Mouse (Mus musculus): Measurements from ENCODE around the gene Rgs18. TPM values are rescaled to one million over a fixed set of nuclear protein-coding genes. Genes with fewer than 3 reads are reported as not detected.

Rgs18 gene
- 23.4 and 29.0 TPM in 2 replicates for polyA plus RNA-seq (2016; fragmentation: Nextera tagmentation; extraction: Ambion mirVana)

- H3K4me2 ChIP-seq, result peak within 1 kb of the TSS; percentile 46
- H3K27me3 ChIP-seq (replicated peaks), result no peaks in the 10 kb centered on the region
- 0 out of 2 replicates have a peak, but pooled peaks cover 5% of the 10 kb centered on the region for H3K4me1 ChIP-seq
- peak within 1 kb of the TSS; percentile 29 for H3K4me3 ChIP-seq
- H3K27ac ChIP-seq, result peak within 1 kb of the TSS; percentile 64; the same call in 1 of the 2 replicates
- H3K36me3 ChIP-seq, result no peaks in the 10 kb centered on the region
- no peaks in the 10 kb centered on the region for H3K9me3 ChIP-seq (replicated peaks)
- H3K9ac ChIP-seq, result no peak within 1 kb of the TSS; the same call in 1 of the 2 replicates
- 17% methylated on average over 5 of the region's 5 CpGs for WGBS (ENCODE audit: insufficient replicate concordance)
- ATAC-seq, result peak; percentile 87
Measured at GRCm38 (mm10) chr1:144775331-144775730, at the start of gene Rgs18. Gene Rgs18, minus strand, starts transcription at chr1:144775435.

DNA sequence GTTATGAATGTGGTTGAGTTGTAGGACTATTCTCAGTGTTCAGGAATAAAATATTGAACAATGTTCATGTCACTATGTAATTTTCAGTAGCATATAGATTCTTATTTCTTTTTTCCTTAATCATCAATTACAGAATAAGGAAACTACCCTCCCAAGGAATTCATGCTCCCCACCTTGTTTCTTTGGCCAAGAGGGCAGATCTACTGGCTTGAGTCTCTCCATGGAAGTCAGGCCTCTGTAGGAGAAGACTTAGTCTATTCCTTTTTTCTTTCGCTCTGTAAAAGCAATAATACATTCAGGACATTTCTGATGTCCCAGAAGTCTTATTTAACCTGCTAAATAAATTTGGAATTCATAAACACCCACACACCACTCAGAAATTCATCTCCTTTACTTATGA, 841 bp downstream of the Rgs18 start:
- Histone ChIP-seq H3K4me1 (0 out of 2 replicates have a peak, but pooled peaks cover 5% of the 10 kb centered on the region), H3K36me3 (no peaks in the 10 kb centered on the region), H3K4me3 (no peak overlapping the region; the same call in 1 of the 2 replicates), H3K27me3 (replicated peaks) (no peaks in the 10 kb centered on the region), H3K4me2 (peak overlapping the region; percentile 32), H3K27ac (no peak overlapping the region), H3K9ac (no peak overlapping the region), H3K9me3 (replicated peaks) (no peaks in the 10 kb centered on the region)
- no peak for ATAC-seq
- 39% methylated on average over 1 of the region's 1 CpGs for WGBS (ENCODE audit: insufficient replicate concordance)

DNA sequence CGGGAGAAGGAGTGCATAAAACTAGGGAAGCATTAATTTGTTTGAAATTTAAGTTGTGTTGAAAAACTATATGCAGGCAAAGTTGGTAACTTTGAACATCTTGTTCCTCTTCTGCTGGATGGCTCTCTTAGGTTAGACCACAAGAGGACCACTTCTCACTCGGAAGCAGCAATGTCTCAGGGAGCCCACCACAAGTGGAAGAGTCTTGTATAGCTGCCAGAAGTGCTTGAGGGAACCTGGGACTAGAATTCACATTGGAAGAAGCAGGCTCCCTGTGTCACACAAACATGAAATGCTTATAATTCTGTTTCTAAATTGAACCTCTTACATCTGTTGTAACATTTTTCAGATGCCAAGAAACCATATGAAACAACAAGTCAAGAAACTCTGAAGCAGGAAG, 9.0 kb downstream of the Rgs18 start:
- 29% methylated on average over 2 of the region's 2 CpGs for WGBS (ENCODE audit: insufficient replicate concordance)
- Histone ChIP-seq H3K27ac (no peak overlapping the region), H3K4me2 (no peak overlapping the region), H3K4me3 (no peak overlapping the region), H3K9ac (no peak overlapping the region), H3K4me1 (no peaks in the 10 kb centered on the region), H3K36me3 (no peaks in the 10 kb centered on the region), H3K9me3 (replicated peaks) (no peaks in the 10 kb centered on the region), H3K27me3 (replicated peaks) (no peaks in the 10 kb centered on the region)
- no peak for ATAC-seq

GRCm38 (mm10) chr1:144760792-144761191, 14.4 kb downstream of the Rgs18 start:
- no peak for ATAC-seq
- Histone ChIP-seq H3K27me3 (replicated peaks) (no peaks in the 10 kb centered on the region), H3K9me3 (replicated peaks) (no peaks in the 10 kb centered on the region), H3K4me1 (no peaks in the 10 kb centered on the region), H3K4me3 (no peak overlapping the region), H3K36me3 (no peaks in the 10 kb centered on the region), H3K4me2 (no peak overlapping the region), H3K27ac (no peak overlapping the region), H3K9ac (no peak overlapping the region)
- 79% methylated on average over 3 of the region's 3 CpGs for WGBS (ENCODE audit: insufficient replicate concordance)

DNA sequence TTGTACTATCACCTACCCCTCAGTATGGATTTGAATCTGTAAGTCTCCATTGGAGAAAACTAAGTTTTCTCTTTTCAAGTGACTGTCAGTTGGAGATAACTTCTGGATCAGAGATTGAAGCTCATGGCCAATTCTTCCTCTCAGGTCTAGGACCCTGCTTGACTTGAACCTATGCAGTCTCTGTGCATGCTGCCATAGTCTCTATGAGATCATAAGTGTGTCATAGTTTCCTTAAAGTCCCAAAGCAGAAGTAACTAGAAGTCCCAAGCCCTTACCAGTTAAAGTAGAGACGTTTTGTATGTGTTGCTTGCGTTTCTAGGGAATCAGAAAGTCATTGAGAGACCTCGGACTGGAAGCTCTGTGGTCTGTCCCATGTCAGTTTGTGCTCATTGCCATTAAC, 24.5 kb downstream of the Rgs18 start:
- no peaks in the 10 kb centered on the region for H3K4me1 ChIP-seq
- 54% methylated on average over 3 of the region's 3 CpGs for WGBS (ENCODE audit: insufficient replicate concordance)
- no peaks in the 10 kb centered on the region for H3K27me3 ChIP-seq (replicated peaks)
- H3K4me3 ChIP-seq, result no peak overlapping the region
- H3K36me3 ChIP-seq, result no peaks in the 10 kb centered on the region
- no peak for ATAC-seq
- no peaks in the 10 kb centered on the region for H3K9me3 ChIP-seq (replicated peaks)
- no peak overlapping the region for H3K4me2 ChIP-seq
- no peak overlapping the region for H3K9ac ChIP-seq
- no peak overlapping the region for H3K27ac ChIP-seq

- Histone ChIP-seq H3K27me3 (replicated peaks) (no peaks in the 10 kb centered on the region), H3K27ac (no peak overlapping the region), H3K9me3 (replicated peaks) (no peaks in the 10 kb centered on the region), H3K4me2 (no peak overlapping the region), H3K4me1 (no peaks in the 10 kb centered on the region), H3K4me3 (no peak overlapping the region), H3K9ac (no peak overlapping the region), H3K36me3 (no peaks in the 10 kb centered on the region)
- WGBS (ENCODE audit: insufficient replicate concordance), result 82% methylated on average over 1 of the region's 1 CpGs
- no peak for ATAC-seq
Measured at GRCm38 (mm10) chr1:144746182-144746581, 29.1 kb downstream of the Rgs18 start.

- 51% methylated on average over 6 of the region's 6 CpGs for WGBS (ENCODE audit: insufficient replicate concordance)
- H3K9me3 ChIP-seq (replicated peaks), result no peaks in the 10 kb centered on the region
- no peak overlapping the region for H3K4me3 ChIP-seq
- H3K36me3 ChIP-seq, result no peaks in the 10 kb centered on the region
- no peaks in the 10 kb centered on the region for H3K4me1 ChIP-seq
- ATAC-seq, result no peak
- H3K9ac ChIP-seq, result no peak overlapping the region
- H3K4me2 ChIP-seq, result no peak overlapping the region
- no peaks in the 10 kb centered on the region for H3K27me3 ChIP-seq (replicated peaks)
- no peak overlapping the region for H3K27ac ChIP-seq
Measured at GRCm38 (mm10) chr1:144737739-144738138, 37.5 kb downstream of the Rgs18 start.

GRCm38 (mm10) chr1:144720736-144721135, 54.5 kb downstream of the Rgs18 start:
- Histone ChIP-seq H3K4me2 (no peak overlapping the region), H3K4me1 (no peaks in the 10 kb centered on the region), H3K9ac (no peak overlapping the region), H3K27ac (no peak overlapping the region), H3K36me3 (no peaks in the 10 kb centered on the region), H3K4me3 (no peak overlapping the region), H3K27me3 (replicated peaks) (no peaks in the 10 kb centered on the region), H3K9me3 (replicated peaks) (no peaks in the 10 kb centered on the region)
- 61% methylated on average over 4 of the region's 4 CpGs for WGBS (ENCODE audit: insufficient replicate concordance)
- no peak for ATAC-seq

DNA sequence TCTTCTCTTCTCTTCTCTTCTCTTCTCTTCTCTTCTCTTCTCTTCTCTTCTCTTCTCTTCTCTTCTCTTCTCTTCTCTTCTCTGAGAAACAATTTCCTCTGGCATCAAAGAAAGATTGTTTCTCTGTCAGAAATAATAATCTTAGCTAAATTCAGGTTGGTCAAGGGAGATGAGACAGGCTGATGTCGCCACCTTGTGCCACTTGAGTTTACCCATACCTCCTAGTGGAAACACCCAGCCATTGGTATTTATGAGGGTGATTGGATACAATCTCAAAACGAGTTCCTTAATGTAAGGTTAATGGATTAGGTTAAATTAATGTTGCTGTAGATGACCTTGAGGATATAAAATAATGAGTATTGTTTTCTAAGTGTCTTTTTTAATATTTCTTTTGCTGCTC, 70.9 kb downstream of the Rgs18 start:
- Histone ChIP-seq H3K4me2 (no peak overlapping the region), H3K4me1 (no peaks in the 10 kb centered on the region), H3K36me3 (no peaks in the 10 kb centered on the region), H3K27ac (no peak overlapping the region), H3K27me3 (replicated peaks) (no peaks in the 10 kb centered on the region), H3K4me3 (no peak overlapping the region), H3K9me3 (replicated peaks) (no peaks in the 10 kb centered on the region), H3K9ac (no peak overlapping the region)
- WGBS (ENCODE audit: insufficient replicate concordance), result 31% methylated on average over 2 of the region's 2 CpGs
- ATAC-seq, result no peak

Other genes with a start within 250 kb of the Rgs18 start
- gene Rgs21, start 207.8 kb downstream of the Rgs18 start, polyA plus RNA-seq (2016; fragmentation: Nextera tagmentation; extraction: Ambion mirVana), result not detected in 2 replicates